Mouse (Mus musculus): ENCODE data around the gene Dcaf1.

The Dcaf1 gene

DNA sequence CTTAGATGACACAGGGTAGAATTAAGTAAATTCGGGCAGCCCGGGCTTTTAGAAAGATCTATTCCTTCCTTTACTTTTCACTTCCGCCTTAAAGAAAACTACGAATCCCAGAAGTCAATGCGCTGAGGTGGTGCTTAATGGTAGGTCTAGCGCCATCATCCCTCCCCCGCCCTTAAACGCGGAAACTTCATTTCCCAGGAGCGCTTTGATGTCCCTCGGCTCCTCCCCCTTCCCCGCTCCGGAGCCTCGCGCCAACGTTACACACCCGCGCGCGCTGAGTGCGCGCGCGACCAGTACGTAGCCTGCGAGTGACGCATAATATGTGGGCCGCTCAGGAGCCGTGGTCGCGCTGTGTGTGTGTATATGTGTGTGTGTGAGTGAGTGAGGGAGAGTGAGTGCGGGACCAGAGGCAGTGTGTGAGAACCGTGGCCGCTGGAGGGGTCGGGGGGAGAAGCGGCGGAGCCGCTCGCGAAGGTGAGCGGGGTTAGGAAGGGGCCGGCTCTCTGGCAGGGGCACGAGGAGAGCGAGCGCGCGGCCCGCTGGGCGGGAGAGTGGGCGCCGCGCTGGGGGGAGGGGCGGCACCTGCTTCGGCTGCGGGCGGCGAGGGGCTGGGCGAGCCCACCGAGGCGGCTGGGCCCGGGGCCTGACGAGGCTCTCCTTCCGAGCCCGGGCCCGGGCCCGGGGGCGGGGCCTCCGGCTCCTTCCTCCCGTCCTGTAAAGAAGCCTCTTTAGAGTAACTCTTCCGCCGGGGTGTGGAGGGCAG is at the start of gene Dcaf1:
Gene Dcaf1, plus strand, starts transcription at position 257 of the 763 bp plus-strand sequence.
- peak; percentile 95 to 97 for DNase-seq

- DNase-seq = no peak
These were observed 45.6 kb upstream of the Dcaf1 start for GRCm38 (mm10) chr9:106776116-106776515.

DNA sequence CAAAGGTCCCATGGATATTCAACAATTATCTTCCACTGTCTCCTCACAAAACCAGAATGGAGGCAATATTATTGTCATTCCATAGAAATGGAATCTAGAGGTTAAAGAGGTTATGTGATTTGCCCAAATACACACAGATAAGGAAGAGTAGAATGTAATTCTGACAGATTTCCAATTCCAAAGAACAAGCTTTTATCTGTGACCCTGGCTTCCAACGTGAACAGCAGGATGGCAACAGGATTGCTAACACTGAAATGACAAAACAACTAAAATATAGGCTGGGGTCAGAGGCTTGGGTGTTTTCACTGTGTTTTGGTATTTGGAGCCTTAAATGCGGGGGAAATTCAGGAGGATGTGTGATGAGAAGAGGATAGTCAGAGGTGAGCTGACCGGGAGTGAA is 44.3 kb upstream of the Dcaf1 start:
- DNase-seq = no peak

DNA sequence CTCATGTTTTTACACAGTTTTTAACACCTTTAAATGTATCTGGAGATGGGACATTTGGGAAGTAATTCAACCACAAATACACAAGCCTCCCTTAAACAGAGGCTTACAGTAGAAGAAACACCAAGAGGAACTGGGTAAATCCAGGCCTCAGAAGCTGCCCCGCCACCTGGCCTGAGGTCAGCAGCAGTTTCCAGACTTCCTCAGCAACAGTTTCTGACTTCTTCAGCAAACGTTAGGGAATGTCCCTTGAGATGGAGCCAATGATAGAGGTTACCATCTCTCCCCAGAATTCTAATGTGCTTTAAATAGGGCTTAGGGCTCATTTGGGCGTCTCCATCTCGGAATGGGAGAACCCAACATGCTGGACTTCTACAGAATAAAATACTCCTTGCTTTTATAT is 43.4 kb upstream of the Dcaf1 start:
- no peak for DNase-seq

GRCm38 (mm10) chr9:106780086-106780485 is 41.6 kb upstream of the Dcaf1 start:
- DNase-seq = no peak

DNA sequence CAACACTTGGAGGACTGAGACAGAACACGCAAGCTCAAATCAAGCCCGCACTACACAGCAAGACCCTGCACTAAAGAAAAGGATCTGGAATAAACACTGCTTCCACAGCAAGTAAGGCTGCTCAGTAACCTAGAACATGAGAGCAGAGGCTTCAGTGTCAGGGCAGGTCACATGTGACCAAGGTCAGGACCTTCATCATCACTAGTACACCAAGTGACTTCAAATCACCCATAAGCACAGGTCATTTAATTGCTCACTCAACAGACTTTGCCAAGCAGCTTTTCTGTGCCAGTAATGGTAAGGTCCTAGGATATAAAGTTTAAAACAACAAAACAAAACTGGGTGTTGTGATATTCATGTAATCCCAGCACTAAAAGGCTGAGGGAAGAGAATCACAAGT is 38.1 kb upstream of the Dcaf1 start:
- no peak for DNase-seq

GRCm38 (mm10) chr9:106785206-106785605 is 36.5 kb upstream of the Dcaf1 start:
- DNase-seq = no peak

GRCm38 (mm10) chr9:106787979-106788811 is 33.5 kb upstream of the Dcaf1 start:
- no peak for DNase-seq

GRCm38 (mm10) chr9:106788812-106789321 is 32.8 kb upstream of the Dcaf1 start, which contains the start of gene Rad54l2:
Gene Rad54l2, minus strand, starts transcription at chr9:106789194.
- peak; percentile 80 to 84 for DNase-seq

DNA sequence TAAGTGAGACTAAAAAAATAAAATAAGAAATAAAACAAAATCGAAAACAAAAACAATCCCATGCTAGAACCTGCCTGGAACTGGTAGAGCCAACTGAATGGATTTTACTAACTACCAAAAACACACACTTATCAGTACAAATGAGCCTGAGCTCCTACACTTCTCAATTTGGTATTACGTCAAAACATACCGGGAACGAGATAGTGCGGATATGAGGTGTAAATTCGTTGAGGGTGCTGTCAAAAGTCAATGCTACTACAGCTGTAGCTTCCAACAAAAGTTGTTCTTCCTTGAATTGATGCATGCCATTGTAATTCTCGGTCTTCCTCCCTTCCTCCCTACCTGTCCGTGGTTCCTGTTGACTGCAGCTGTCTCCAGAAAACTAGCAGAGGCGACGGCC is 32.3 kb upstream of the Dcaf1 start:
- no peak for DNase-seq

DNA sequence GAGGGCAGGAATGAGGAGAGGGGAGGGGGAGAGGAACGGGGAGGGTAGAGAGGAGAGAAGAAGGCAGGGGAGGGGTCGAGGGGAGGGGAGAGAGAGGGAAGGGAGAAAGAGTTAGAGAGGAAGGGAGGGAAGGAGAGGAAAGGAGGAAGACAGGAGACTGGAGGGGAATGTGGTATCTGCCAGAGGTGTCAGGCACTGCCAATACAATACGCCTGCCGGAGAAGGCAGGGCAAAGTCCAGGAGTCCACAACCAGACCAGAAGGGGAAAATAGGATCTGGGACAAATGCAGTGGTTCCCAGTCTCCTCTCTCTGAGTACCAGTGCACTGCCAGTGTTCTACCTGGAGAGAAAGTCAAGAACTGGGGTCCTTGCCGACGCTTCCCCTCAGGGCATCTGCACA is 30.8 kb upstream of the Dcaf1 start:
- DNase-seq = no peak

DNA sequence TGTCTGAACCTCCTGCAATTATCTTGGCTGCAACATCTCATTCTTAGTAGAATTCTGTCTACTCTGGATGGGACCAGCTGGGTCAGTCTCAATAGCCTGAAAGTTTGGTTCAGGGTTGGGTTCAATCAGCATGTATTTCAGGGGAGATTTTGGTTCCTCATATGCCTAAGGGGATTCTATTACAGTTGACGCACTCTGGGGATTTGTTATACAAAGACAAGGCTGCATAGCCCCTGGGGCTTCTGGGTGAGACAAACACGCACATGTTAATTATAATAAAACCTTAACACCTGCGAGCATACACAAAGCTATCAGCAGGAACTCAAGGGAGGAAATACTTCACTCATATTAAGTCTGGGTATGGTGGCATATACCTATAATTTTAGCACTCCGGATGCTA is 15.2 kb upstream of the Dcaf1 start:
- no peak for DNase-seq

DNA sequence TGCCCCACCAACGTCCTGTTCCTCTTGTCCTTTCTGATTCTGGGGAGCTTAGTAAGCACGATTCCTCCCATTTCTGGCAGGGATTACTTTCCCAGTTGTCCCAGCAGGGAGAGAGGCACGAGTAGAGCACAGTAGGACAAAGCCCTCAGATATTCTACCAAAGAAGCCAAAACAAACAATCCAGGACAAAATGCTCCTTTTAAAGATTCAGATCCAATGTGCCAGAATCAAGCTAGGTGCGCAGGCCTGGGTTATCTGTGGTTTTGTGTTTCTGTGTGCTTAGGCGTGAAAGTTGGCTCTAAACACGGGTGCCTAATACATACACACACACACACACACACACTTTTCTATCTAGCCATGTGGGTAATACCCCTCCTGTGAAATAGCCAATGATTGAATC is 3.5 kb upstream of the Dcaf1 start:
- no peak for DNase-seq

- no peak for DNase-seq
These were observed 2.5 kb upstream of the Dcaf1 start for GRCm38 (mm10) chr9:106819201-106819600.

GRCm38 (mm10) chr9:106821050-106821617 is 540 bp upstream of the Dcaf1 start:
- DNase-seq = no peak

DNA sequence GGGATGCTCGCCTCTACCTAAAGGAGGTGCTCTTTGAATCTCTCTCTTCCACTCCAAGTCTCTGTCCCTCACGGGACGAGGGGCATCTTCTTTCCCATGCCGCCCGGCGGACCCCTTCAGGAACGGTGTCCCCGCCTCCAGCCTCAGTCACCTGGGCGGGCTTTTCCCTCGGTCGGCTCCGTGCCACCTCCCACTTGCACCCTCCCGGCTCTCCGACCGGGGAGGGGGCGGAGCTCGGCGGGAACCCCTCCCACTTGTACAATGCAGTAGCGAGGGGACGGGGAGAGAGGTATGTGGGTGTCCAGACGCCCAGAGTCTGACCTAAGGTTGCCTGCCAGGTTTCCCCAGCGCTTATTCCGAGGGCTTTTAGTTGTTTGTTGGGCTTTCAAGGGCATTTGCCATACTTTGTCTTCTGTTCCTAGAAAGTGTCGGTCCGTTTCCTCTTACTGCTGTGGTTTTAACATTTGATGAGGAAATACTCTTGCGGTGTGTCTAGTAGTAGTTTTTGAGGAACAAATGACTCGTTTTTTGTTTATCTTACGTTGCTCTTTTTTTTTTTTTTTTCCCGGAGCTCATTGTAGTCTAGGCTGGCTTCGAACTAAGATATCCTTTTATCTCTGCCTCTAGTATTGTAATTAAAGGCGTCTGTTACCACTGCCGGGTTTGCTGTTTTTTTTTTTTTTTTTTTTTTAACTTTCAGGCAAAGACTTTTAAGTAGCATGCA is 869 bp downstream of the Dcaf1 start:
- peak; percentile 89 to 93 for DNase-seq

- no peak for DNase-seq
These were observed 18.9 kb downstream of the Dcaf1 start for GRCm38 (mm10) chr9:106840569-106840968.

DNA sequence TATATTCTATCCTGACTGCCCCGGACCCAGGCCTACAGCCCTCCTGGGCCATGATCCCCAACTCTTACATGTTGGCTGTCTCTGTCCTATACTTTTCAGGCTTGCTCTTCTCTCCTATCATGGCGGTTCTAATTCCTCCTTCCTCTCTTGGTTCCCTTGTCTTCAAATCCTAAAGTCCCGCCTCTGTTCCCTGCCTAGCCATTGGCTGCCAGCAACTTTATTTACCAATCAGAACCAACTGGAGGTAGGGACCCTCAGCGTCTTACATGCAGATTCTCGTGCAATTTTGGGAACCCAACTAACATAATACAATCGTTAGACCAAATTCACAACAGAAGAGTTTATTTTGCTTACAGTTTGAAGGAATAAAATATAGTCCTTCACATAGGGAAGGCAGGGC is 21.1 kb downstream of the Dcaf1 start:
- no peak for DNase-seq

DNA sequence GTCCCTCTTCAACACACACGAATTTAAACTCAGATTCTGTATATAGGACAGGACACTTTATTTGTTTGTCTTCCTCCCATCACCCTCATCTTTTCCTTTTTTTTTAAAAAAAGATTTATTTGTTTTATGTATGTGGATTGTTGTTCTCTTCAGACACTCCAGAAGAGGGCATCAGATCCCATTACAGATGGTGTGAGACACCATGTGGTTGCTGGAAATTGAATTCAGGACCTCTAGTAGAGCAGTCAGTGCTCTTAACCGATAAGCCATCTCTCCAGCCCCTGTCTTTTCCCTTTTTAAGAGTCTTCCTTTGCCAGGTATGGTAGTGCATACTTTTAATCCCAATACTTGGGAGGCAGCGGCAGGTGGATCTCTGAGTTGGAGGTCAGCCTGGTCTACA is 35.0 kb downstream of the Dcaf1 start:
- no peak for DNase-seq

DNA sequence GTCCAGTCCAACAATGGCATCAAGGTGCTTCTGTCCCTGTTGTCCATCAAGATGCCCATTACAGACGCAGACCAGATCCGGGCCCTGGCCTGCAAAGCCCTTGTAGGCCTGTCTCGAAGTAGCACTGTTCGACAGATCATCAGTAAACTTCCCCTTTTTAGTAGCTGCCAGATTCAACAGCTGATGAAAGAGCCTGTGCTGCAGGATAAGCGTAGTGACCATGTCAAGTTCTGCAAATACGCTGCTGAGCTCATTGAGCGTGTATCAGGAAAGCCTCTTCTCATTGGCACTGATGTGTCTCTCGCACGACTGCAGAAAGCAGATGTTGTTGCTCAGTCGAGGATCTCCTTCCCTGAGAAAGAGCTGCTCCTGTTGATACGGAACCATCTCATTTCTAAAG is 36.4 kb downstream of the Dcaf1 start:
- DNase-seq = no peak

GRCm38 (mm10) chr9:106874216-106874615 is 52.5 kb downstream of the Dcaf1 start:
- DNase-seq = no peak

DNA sequence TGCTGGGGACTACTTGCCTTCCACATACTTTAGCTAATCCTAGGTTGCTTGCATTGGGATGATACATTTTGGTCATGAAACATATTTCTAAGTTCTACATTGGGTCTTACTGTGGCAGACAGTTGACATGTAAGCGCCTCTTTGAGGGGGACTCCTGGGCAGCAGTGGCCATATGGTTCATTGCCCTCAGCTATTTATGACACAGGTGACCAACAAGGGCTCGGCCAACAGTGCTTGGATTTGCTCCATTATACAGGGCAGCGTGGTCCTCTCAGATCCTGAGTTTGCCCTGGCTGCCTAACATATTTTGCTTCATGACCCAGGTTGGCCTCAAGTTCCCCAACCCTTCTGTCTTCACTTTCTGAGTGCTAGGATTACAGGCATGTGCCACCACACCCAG is 55.0 kb downstream of the Dcaf1 start:
- no peak for DNase-seq

- DNase-seq = no peak
These were observed 57.8 kb downstream of the Dcaf1 start for GRCm38 (mm10) chr9:106879471-106879870.
